Mouse (Mus musculus) cerebellum, adult (tissue): ENCODE data around the gene Arhgap15.
A peak's percentile ranks its signal among the peaks of the same experiment; 100 is the strongest.

ENCODE experiments used
- ATAC-seq: cut with Nextera tagmentation; 2 replicates; pipeline ENCODE4 v1.9.2; 2017; ENCODE audit warnings: mild to moderate bottlenecking, moderate library complexity, mixed read lengths; ENCODE audit not compliant: insufficient number of reproducible peaks, low FRiP score, low TSS enrichment

Gene Arhgap15

DNA sequence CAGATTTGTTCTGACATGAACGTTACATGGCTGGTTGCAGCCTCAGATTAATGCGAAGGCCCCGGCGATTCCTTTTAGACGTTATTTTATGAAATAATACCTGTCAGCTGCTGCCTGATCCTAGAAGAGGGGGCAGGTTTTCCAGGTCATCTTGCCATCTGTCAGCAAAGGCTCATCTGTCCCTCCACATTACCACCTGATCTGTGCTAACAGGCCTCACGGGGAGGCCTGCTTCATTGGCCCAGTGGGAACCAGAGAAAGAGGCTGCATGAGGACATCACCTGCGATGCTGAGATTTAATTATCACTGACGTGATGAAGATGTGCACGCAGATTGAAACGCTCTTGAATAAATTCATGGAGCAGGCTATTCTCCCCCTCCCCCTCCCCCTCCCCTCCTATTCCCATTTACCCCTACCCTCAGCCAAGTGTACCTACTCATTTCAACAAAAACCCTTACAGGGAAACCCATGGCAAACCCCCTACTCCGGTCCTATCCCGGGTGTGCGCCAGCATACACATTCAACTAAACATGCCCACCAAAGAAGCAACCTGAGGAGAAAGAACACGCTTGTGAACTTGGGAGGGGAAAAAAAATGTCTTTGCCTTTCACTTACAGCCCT is 268.9 kb downstream of the Arhgap15 start:
- ATAC-seq, result peak; percentile 94

DNA sequence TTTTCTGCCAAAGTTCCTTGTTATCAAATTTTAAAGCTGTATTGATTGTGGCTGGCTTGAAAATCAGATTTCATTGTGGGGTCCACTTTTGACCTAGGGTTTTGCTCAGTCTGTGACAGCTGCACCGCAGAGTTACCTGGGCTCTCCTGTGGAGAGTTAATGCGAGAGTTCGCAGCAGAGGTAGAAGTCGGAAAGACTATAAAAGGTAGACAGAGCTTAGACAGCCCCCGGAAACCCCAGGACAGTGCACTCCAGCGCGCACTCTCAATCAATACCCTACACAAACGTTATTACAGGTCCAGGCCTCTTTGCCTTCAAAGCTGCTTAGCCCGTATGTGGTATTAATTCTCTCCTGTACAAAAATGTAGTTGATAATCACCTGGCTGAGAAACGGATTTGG is 269.4 kb downstream of the Arhgap15 start:
- ATAC-seq, result no peak

DNA sequence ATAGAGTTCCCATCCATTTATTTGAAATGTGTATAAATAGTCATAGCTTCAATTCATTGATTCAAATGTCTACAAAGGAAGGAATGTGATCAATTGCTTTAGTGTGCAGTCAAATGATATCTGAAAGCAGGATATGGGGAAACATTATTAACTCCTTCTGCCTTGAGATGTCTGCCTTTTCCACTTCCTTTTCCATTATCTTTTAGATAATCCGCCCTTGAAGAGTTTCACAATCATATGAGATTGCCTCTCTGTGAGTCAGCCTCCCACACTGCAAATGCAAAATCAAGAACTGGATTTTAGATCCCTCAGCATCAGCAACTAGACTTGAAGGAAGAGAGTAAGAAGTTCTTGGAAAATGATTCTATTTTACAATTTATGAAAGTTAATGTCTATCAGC is 276.1 kb downstream of the Arhgap15 start:
- no peak for ATAC-seq

DNA sequence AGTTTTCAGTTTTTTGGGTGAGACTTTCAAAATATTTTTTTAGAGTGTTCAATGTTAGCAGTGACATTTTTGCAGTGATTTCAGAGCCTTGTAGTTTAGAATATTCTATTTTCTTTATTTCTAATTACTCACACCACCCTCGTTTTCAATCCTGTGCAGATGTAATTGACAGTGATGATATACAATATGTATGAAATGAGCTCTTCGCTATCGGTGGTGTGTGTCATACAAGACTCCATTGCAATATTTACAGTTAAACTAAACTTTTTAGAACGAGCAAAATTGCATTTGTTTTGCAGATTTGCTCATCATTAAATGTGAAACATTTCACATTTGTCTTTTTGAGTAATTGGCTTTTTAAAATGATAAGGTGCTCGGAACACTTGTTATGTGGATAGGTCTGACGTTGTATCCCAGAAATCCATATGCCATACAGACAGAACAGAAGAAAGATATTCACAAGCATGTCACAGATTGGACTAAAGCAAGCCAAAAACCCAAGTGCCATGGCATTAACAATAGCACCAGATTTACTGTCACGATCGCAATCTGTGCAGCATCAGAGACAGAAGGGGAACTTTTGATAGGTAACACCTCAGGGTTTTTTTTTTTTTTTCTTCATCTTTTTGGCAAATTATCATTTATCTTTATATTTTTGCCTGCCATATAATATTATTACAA is 280.6 kb downstream of the Arhgap15 start:
- no peak for ATAC-seq

DNA sequence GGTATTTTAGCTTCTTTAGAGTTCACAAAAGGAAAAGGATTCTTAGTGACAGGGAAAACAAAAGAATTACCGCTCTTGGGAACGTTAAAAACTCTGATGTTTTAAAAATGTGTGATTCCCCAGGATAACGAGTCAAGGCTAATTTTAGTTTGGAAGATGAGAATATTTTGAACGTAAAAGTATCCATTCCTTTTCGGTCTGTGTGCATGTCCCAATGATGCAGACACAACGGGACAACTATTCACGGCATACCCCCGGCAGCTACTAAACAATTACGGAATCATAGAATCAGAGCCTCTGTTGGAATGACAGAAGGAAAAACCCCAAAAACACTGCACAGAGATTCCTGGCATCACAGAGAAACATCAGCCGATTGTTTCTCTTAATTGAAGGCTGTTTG is 281.2 kb downstream of the Arhgap15 start:
- ATAC-seq, result no peak

DNA sequence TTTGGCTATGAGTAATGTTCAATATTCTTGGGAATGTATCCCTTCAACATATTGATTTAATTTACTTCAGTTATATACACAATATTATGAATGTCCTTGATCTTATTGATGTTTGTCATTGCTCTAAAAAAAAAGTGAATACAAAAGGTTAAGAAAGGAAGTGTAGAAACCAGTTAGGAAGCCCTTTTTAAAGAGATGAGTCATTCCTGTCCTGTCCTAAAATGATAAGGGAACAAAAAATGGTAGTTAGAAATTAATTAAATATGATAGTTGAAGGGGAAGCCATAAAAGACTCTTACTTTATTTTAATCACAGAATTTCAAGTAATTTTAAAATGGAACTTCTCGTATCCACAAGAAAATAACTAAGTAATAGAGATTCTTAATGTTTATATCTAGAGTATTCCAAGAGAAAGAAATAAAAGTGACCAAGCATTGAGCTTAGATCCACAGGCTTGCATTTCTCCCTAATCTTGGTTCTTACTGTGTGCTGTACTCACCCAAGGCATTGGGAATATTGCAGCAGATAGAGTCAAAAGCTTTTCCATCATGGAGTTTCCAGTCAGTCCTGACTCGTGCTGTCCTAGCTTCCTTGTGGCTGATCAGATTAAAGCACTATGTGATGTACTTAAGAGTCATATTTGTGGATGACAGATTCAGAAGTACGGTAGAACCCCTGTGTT is 291.0 kb downstream of the Arhgap15 start:
- no peak for ATAC-seq

DNA sequence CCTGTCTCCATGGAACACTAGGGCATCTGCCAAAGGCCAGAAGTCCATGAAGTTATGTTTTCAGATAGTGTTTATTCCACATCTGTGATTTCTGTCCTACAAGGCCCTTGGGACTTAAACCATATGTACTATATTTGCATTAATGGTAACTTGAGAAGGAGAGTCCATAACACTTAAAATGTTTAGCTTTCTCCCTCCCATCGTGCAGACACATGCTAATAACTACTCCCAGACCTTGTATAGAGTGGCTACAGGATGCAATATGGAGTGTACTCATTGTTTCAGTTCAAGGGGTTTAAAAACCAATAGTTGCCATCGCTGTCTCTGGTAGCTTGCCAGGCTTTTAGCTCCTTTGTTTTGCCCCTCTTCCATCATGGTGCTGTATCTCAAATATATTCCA is 295.5 kb downstream of the Arhgap15 start:
- no peak for ATAC-seq

DNA sequence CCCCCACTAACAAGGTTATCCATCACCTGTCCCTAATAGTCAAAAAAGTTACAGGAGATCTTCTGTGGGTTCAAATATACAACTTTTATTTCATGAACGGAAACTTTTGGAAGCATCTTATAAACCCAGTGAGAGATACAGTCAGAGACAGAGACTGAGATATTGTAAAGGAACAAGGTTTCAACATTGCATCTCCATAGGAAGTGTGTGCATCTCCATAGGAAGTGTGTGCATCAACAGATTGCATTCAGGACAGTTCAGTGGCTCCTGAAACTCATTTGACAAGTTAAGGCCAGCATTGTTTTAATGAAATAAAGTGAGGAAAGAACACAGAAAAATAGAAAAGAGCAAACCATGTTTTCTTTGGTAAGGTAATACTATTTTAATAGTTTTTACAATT is 296.0 kb downstream of the Arhgap15 start:
- no peak for ATAC-seq

DNA sequence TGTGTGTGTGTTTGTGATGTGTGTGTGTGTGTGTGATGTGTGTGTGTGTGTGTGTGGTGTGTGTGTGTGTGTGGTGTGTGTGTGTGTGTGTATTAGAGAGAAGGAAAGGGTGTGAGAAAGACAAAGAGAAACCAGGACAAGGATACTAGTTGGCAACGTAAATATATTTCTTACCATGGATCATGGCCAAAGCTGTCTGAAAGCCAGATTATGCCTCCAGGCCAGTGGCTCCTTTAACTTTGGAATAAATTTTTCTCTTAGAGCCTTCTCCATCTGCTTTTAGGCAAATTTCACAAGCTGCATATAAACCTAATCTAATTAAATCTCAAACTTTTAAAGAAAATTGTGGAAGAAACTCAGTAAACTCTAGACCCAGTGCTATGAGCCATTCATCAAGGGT is 296.6 kb downstream of the Arhgap15 start:
- ATAC-seq, result no peak

DNA sequence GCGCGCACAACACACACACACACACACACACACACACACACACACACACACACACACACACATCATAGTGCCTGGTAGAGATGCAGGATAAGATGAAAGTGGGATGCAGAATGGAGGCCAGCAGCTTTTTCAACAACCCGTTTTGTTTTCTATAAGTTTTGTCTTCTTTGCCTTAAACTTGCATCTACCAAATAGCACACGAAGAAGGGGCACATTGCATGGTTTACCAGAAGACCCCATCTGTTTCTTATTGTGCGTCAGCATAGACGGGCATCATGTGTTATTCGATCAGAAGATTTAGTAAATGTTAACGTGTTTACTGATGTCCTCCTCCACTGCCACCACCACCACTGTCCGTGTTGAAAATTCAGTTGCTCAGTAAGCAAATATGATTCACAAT is 311.7 kb downstream of the Arhgap15 start:
- no peak for ATAC-seq

DNA sequence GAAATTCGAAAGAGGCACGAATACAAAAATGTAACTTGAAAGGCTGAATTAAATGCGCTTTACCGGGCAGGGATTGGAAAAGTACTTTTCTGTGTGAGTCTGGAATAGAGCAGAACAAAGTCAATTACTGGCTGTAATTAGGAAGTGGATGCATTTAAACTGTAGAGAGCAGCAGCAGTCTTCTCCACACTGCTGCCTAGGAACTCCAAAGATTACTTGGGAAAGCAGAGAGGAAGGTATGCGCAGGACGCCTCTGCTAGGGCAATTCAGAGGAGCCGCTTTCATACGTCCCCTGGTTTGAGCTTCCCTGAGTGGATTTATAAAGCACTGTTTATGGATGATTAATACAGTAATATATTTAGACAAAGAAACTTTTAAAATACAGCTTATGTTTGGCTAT is 312.1 kb downstream of the Arhgap15 start:
- no peak for ATAC-seq

DNA sequence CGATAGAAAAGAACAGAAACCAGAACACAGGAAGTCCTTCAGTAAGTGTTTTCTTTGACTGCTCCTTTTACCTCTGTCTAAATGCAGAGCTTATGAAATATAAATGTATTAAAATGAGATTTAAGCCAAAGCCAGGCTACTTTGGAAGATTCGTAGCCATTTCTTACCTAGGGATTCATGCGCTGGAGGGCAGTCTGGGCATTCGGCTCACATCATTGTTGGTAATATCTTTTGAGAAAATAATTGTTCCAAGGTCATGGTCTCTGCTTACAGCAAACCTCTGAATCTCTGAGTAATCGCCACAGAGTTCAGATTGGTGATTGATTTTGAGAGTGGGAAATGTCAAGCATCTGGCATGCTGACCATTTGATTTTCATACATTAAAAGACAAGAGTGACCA is 316.4 kb downstream of the Arhgap15 start:
- ATAC-seq, result no peak

DNA sequence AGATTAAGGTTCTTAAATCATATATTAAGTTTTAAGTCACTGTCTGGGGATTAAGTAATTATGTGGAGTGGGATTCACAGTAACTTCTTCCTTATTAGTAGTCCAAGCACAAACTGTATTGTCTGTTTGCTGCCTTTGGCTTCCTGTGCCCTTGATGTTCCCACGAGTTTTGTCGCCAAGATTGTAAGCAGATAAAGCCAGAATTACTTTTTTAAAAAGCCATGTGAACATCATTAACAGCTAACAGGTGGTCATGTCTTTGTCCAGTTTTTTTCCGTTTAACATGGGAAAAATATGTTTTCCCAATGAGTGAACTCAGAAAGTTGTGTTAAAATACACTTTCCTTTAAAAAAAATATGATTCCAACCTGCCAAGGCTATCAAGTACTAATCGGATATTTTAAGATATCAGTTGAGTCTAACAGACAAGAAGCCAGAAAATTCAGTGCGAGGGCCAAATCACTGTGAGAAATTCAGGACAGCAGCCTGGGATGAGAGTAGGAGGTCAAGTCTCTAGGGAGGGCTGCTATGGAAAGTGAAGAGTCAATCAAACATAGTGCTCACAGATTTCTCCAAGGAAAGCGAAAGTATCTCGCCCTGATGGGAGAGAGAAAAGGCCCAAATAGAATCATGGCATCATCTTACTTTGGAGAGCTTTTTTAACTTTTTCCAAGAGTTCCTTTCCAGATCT is 319.7 kb downstream of the Arhgap15 start:
- ATAC-seq, result no peak

DNA sequence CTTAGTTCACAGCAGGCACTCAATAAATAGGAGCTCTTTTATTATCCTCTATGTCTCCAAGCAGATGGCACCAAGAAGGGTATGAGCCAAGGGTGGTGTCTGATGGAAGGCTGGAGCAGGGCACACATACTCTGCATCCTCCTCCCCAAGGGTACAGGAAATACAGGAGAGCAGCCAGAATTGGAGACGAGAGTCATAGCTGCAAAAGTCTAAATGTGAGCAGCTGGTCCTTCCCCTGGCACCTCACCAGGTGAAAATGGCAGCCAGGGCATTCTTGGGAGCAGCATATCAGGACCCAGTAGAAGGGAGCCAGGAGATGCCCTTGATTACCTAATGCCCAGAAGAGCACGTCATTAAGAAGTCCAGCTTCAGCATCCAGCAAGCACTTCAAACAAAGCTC is 320.3 kb downstream of the Arhgap15 start:
- peak; percentile 93 for ATAC-seq

DNA sequence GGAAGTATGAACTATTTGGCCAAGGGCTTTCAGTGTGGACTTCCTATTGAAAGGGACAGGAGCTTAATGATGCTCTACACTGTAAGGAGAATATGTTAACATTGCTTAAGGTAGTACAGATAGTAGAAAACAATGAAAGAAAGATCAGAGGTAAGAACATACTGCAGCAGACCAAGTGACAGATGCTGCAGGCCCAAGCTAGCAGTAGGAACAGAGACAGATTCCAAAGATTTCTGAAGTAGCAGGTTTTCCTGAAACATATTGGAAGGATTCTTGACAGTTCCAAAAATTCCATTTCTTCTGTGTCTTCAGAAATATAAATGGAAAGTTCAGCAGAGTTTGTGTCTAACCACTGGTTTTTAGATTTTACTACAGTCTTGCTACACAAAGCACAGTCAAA is 327.9 kb downstream of the Arhgap15 start:
- ATAC-seq, result no peak

DNA sequence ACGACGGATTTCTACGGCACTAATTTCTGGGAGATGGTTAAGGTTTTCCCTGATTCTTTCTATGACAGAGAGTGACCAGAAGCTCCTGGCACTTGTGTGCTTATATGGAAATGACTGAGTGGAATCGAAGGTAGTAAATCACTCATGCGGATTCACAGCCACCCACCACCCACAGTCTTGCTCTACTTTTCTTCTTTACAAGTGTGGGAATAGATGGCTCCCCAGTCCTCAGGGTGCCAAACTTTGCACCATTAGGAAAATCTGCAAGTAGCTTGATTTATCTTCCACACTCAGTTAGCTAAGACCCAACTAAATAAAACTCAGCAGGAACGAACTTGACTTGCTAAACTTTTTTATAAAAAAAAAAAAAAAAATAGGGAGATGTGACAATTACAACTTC is 331.9 kb downstream of the Arhgap15 start:
- no peak for ATAC-seq

DNA sequence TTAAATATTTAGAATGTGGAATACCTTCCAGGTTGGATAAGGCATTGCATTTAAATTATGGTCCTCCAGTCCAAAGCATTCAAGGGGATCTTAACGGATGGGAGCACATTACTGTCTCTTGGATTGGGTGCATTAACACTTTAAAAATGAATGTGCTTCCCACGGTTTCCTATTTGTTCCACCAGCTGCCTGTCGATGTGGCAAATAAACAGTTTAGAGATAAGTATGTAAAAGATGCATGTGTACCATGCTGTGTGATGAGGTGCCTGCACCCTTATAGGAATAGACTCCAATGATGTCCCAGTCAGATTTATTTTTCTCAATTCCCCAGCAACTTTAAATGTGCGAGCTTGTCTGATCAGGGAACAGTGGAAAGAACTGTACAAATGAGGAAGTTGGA is 332.6 kb downstream of the Arhgap15 start:
- ATAC-seq, result no peak

DNA sequence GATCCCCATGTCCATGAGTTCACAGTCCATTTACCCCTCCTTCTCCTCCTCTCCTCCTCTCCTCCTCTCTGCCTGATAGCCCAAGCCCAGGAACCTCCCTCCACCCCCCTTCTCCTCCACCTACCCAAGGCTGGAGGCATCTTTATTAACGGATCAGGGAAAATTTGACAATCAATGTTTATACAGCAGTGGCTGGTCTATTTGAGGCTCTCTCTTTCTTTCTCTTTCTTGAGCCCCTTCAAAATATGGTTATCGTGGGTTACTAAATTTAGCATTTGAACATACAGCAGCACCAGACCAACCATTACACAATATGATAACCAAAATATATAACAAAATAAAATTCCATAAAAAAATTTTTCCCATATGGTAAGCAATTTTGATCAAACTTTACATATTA is 335.8 kb downstream of the Arhgap15 start:
- ATAC-seq, result no peak

DNA sequence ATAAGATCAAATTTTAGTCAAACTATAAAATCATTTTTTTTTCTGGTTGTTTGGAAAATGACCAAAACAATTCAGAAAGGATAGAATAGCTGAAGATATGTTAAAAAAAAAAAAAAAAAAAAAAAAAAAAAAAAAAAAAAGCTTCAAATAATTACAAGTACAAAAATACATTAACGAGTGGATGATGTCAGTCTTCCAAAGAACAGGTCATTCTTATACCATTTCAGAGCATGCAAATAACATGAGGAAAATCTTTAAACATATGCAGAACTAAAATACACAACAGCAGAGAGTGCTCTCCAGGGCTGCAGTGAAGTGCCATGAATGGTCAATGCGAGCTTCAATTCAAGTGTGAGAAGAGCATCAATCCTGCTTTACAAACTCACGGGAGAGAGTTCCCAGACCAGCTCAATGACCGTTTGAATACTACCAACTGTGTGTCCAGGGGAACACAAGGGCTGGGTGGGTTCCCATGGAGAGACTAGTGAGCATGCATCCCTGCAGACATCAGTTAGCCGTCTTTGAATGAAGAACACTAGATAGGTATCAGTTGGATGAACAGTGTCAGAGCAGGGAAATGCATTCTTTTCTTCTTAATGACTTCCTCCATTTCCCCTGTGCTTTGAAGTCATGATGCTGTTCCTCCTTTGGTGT is 337.9 kb downstream of the Arhgap15 start:
- ATAC-seq, result no peak

DNA sequence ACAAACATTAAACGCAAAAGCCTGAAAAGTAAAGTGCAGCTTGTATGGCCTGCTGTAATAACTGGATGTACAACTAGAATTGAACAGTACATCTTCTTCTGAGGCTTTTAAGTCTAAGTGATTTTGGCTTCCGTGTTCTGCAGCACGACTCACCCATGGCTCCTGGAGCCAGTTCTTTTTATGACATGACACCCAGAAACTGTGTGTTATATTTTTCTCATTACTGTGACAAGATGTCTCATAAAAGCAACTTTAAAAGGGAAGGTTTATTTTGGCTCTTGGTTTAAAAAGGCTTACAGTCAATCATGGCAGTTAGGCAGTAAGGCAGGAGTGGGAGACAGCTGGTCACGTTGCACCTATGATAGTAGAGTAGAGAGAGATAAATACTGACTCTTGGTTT is 349.9 kb downstream of the Arhgap15 start:
- no peak for ATAC-seq

DNA sequence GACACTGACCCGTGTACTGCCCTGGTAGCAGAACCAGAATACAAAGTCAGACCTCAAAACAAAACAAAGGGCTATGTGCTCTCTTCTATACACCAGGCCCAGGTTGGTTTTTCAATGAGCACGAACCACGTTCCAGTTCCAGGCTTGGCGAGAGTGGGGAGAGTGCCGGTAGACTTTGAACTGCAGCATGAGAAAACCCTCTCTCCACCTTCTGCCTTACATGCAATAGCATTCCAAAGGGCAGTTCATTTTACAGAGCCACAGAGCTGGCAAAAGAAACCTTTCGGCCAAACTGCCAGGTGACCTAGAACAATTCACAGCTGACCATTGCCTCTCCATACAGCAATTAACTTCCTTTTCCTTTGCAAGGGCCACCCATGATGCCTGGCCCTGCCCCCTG is 353.7 kb downstream of the Arhgap15 start:
- ATAC-seq, result no peak
